Mouse (Mus musculus) intestine, postnatal 0 days (tissue): Measurements from ENCODE around the gene Trim67. TPM values are rescaled to one million over a fixed set of nuclear protein-coding genes. Genes with fewer than 3 reads are reported as not detected.
A peak's percentile ranks its signal among the peaks of the same experiment; 100 is the strongest.

Source experiments
- ATAC-seq: fragments of 200-750 bp; cut with Nextera tagmentation; 2 replicates; pipeline ENCODE4 v1.8.0; 2017; ENCODE audit warnings: mild to moderate bottlenecking, moderate TSS enrichment, moderate library complexity
- H3K27ac ChIP-seq: fragments of 300-500 bp; sonication (generic); 2 replicates; pipeline ENCODE4 v1.5.1; 2014; ENCODE audit warnings: mild to moderate bottlenecking, low read depth, low read length, moderate library complexity
- H3K27me3 ChIP-seq: fragments of 300-500 bp; sonication (generic); replicated peaks from 2 replicates; pipeline ENCODE4 v1.6.1; 2014; ENCODE audit warnings: low read length, mixed read lengths; ENCODE audit not compliant: control insufficient read depth, insufficient read depth
- H3K36me3 ChIP-seq: fragments of 300-500 bp; sonication (generic); 2 replicates; pipeline ENCODE4 v1.6.1; 2014; ENCODE audit warnings: mild to moderate bottlenecking, moderate library complexity; ENCODE audit not compliant: control insufficient read depth, insufficient read depth
- H3K4me1 ChIP-seq: fragments of 300-500 bp; sonication (generic); replicated peaks from 2 replicates; pipeline ENCODE4 v1.6.1; 2014; ENCODE audit warnings: antibody characterized with exemption, low read length, mixed read lengths; ENCODE audit not compliant: control insufficient read depth, insufficient read depth
- H3K4me2 ChIP-seq: fragments of 300-500 bp; sonication (generic); replicated peaks from 2 replicates; pipeline ENCODE4 v1.6.1; 2014; ENCODE audit warnings: low read depth, mild to moderate bottlenecking, moderate library complexity
- H3K4me3 ChIP-seq: fragments of 300-500 bp; sonication (generic); 2 replicates; pipeline ENCODE4 v1.5.1; 2014; ENCODE audit warnings: low read depth, low read length
- H3K9ac ChIP-seq: fragments of 300-500 bp; sonication (generic); 2 replicates; pipeline ENCODE4 v1.6.1; 2014; ENCODE audit warnings: mild to moderate bottlenecking, low read depth, low read length
- H3K9me3 ChIP-seq: fragments of 300-500 bp; sonication (generic); 2 replicates; pipeline ENCODE4 v1.6.1; 2016; ENCODE audit warnings: mixed run types; ENCODE audit not compliant: control insufficient read depth
- CTCF ChIP-seq: sonication (generic); IDR thresholded peaks from 2 replicates; pipeline ENCODE4 v1.5.1; 2016; ENCODE audit warnings: low read depth, mild to moderate bottlenecking, control low read depth, antibody characterized with exemption, moderate library complexity
- WGBS: fragments of 180-500 bp; shearing (Covaris S2); extraction: QIAGEN DNeasy Blood & Tissue Kit; methylation state at CpG from one replicate; pipeline ENCODE4 v1.1.7; 2014; 5-methylcytosine and 5-hydroxymethylcytosine counted together
- polyA plus RNA-seq: library from polyadenylated mRNA; unstranded; fragments of >200 nt; fragmentation: Nextera tagmentation; extraction: Ambion mirVana; gene quantifications from 2 replicates; pipeline ENCODE4 v1.2.1, GENCODE M21; 2015

The Trim67 gene
- polyA plus RNA-seq, 1 experiment from 2014 or later: 0.23 TPM

DNA sequence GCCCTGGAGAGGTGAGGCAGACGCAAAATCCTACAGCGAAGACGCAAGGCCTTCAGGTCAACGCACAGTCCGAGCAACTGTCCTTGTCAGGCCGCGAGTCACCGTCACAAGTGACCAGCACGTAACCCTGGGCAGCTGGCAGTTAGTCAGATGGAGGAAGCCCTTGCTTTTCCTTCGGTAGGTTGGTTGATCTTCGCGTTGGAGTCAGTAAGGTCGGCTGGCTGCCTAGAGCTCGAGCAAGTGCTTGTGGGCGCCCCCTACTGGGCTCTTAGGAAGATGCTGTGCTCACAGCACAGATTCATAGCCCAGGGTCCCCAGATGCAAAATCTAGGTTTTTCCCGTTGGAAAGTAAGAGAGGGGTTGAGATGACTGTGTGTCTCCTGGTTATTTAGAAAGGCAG lies 17.2 kb upstream of the Trim67 start:
- Histone ChIP-seq H3K9me3 (no peaks in the 10 kb centered on the region), H3K4me1 (no peaks in the 10 kb centered on the region), H3K9ac (no peak overlapping the region), H3K4me2 (peak overlapping the region; percentile 41; the same call in 1 of the 2 replicates), H3K4me3 (no peak overlapping the region), H3K36me3 (no peaks in the 10 kb centered on the region), H3K27ac (no peak overlapping the region), H3K27me3 (no peaks in the 10 kb centered on the region)
- 12% methylated on average over 16 of the region's 16 CpGs for WGBS
- no peak; the same call in 1 of the 2 replicates for ATAC-seq
- TF ChIP-seq CTCF: peak; percentile 87

DNA sequence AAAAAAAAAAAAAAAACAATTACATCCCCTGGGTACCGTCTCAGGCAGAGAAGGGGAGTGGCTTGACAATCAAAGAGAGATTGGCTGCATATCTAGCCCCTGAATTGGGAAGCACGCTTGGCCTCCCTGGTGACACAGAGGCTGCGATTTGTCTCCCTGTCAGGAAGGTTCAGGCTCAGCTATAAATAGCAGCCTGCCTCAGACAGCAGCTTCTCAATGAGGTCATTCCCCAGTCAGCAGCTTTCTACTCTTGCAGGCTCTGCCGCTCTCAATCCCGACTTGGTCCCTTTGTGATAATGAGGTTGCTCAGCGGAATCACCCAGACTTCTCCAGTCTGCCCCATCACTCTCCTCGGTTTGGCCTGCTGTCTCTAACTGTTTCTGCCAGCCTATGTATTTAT lies 12.7 kb upstream of the Trim67 start:
- Histone ChIP-seq H3K4me3 (no peak overlapping the region), H3K27me3 (no peaks in the 10 kb centered on the region), H3K4me2 (no peak overlapping the region), H3K4me1 (no peaks in the 10 kb centered on the region), H3K36me3 (no peaks in the 10 kb centered on the region), H3K9me3 (no peaks in the 10 kb centered on the region), H3K27ac (no peak overlapping the region), H3K9ac (no peak overlapping the region)
- ATAC-seq: no peak
- no peak for TF ChIP-seq CTCF
- 14% methylated on average over 7 of the region's 7 CpGs for WGBS

- 85% methylated on average over 3 of the region's 3 CpGs for WGBS
- no peak overlapping the region for H3K4me2 ChIP-seq
- ATAC-seq: no peak
Measured at GRCm38 (mm10) chr8:124782431-124782830, 10.5 kb upstream of the Trim67 start.

GRCm38 (mm10) chr8:124783228-124783627 lies 9.7 kb upstream of the Trim67 start:
- WGBS: 86% methylated on average over 15 of the region's 15 CpGs
- no peak for TF ChIP-seq CTCF
- no peak for ATAC-seq
- H3K9ac ChIP-seq: no peak overlapping the region
- H3K4me1 ChIP-seq: no peaks in the 10 kb centered on the region
- no peak overlapping the region for H3K4me2 ChIP-seq
- no peaks in the 10 kb centered on the region for H3K9me3 ChIP-seq
- no peaks in the 10 kb centered on the region for H3K36me3 ChIP-seq
- H3K27me3 ChIP-seq: no peaks in the 10 kb centered on the region
- no peak overlapping the region for H3K27ac ChIP-seq
- no peak overlapping the region for H3K4me3 ChIP-seq

More at GRCm38 (mm10) chr8:124782431-124782830, 10.5 kb upstream of the Trim67 start:
- H3K27me3 ChIP-seq: no peaks in the 10 kb centered on the region
- TF ChIP-seq CTCF: no peak
- no peaks in the 10 kb centered on the region for H3K4me1 ChIP-seq
- no peak overlapping the region for H3K4me3 ChIP-seq
- no peaks in the 10 kb centered on the region for H3K36me3 ChIP-seq
- no peak overlapping the region for H3K27ac ChIP-seq
- H3K9me3 ChIP-seq: no peaks in the 10 kb centered on the region
- H3K9ac ChIP-seq: no peak overlapping the region

DNA sequence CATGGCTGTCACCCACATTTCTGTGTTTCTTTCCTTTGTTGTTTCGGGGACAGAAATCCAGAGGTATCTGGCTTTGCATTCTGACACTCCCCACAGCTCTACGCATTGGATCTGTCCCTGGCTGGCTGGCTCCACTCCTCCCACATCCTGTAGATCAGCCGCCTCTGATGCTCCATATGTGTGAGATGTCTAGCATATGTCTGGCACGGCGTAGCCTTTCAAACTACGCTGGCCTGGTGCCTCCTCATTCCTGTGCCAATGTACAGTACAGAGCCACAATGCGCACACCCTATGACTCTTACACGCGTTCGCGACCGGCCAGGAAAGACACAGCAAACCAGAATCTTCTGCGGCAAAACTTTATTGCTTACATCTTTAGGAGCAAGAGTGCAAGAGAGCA lies 8.3 kb upstream of the Trim67 start:
- Histone ChIP-seq H3K9me3 (no peaks in the 10 kb centered on the region), H3K4me3 (no peak overlapping the region), H3K36me3 (no peaks in the 10 kb centered on the region), H3K27ac (no peak overlapping the region), H3K9ac (no peak overlapping the region), H3K4me1 (no peaks in the 10 kb centered on the region), H3K27me3 (peaks cover 5% of the 10 kb centered on the region; the same call in 1 of the 2 replicates), H3K4me2 (no peak overlapping the region)
- no peak for TF ChIP-seq CTCF
- 89% methylated on average over 13 of the region's 13 CpGs for WGBS
- no peak for ATAC-seq

DNA sequence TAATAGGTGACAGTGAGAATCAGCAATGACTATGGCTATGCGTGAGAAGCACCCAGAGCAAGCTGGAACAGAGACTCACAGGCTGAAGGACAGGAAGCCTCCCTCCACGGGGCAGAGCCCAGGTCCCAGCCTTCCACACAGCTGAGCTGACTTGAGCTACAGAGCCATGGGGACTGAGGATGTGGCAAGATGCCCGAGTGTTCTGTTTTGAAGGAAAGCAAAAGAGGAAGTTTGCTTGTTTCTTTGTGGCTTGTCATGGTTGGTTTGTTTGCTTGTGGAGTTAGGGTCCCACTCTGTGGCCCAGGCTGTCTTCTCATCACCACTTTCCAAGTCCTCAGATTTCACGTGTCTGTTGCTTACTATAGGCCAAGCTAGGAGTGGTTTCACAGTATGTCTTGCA lies 2.2 kb upstream of the Trim67 start:
- peaks cover 47% of the 10 kb centered on the region for H3K27me3 ChIP-seq
- WGBS: 71% methylated on average over 4 of the region's 4 CpGs
- no peak overlapping the region for H3K27ac ChIP-seq
- no peak overlapping the region for H3K4me2 ChIP-seq
- ATAC-seq: no peak
- no peak for TF ChIP-seq CTCF
- no peak overlapping the region for H3K9ac ChIP-seq
- no peak overlapping the region for H3K4me3 ChIP-seq
- no peaks in the 10 kb centered on the region for H3K36me3 ChIP-seq
- no peaks in the 10 kb centered on the region for H3K9me3 ChIP-seq
- H3K4me1 ChIP-seq: peaks cover 9% of the 10 kb centered on the region; the same call in 1 of the 2 replicates

- H3K27ac ChIP-seq: no peak overlapping the region
- peaks cover 9% of the 10 kb centered on the region; the same call in 1 of the 2 replicates for H3K4me1 ChIP-seq
- no peak for ATAC-seq
- TF ChIP-seq CTCF: no peak
- no peaks in the 10 kb centered on the region for H3K9me3 ChIP-seq
- H3K4me3 ChIP-seq: peak overlapping the region; percentile 48
- peak overlapping the region; percentile 91 for H3K4me2 ChIP-seq
- H3K9ac ChIP-seq: no peak overlapping the region
- 39% methylated on average over 4 of the region's 4 CpGs for WGBS
- no peaks in the 10 kb centered on the region for H3K36me3 ChIP-seq
- H3K27me3 ChIP-seq: peaks cover 51% of the 10 kb centered on the region
Measured at GRCm38 (mm10) chr8:124791751-124792150, 1.1 kb upstream of the Trim67 start.
